Mouse (Mus musculus) kidney, postnatal 0 days (tissue): ENCODE results near the gene Cd6. TPM values are rescaled to one million over a fixed set of nuclear protein-coding genes. Genes with fewer than 3 reads are reported as not detected.

Source experiments
- ATAC-seq: fragments of 200-750 bp; cut with Nextera tagmentation; replicated peaks from 2 replicates; pipeline ENCODE4 v1.8.0; 2017; ENCODE audit warnings: low read depth, moderate number of reproducible peaks, moderate TSS enrichment, moderate library complexity; ENCODE audit not compliant: low FRiP score
- DNase-seq: peaks from one replicate; pipeline ENCODE4 v3.0.0-alpha.2; 2016; ENCODE audit warnings: low spot score
- H3K27ac ChIP-seq: fragments of 300-500 bp; sonication (generic); 2 replicates; pipeline ENCODE4 v1.5.1; 2014; ENCODE audit warnings: mild to moderate bottlenecking
- H3K27me3 ChIP-seq: fragments of 300-500 bp; sonication (generic); 2 replicates; pipeline ENCODE4 v1.6.1; 2014; ENCODE audit warnings: low read length, mixed read lengths; ENCODE audit not compliant: insufficient read depth
- H3K36me3 ChIP-seq: fragments of 300-500 bp; sonication (generic); 2 replicates; pipeline ENCODE4 v1.6.1; 2014; ENCODE audit warnings: low read length, mixed read lengths; ENCODE audit not compliant: insufficient read depth
- H3K4me1 ChIP-seq: fragments of 300-500 bp; sonication (generic); replicated peaks from 2 replicates; pipeline ENCODE4 v1.6.1; 2014; ENCODE audit warnings: antibody characterized with exemption, low read length, mixed read lengths; ENCODE audit not compliant: insufficient read depth
- H3K4me2 ChIP-seq: fragments of 300-500 bp; sonication (generic); 2 replicates; pipeline ENCODE4 v1.6.1; 2014; ENCODE audit warnings: mild to moderate bottlenecking, low read length, moderate library complexity, mixed read lengths
- H3K4me3 ChIP-seq: fragments of 300-500 bp; sonication (generic); replicated peaks from 2 replicates; pipeline ENCODE4 v1.5.1; 2014; ENCODE audit warnings: low read depth, low read length
- H3K9ac ChIP-seq: fragments of 300-500 bp; sonication (generic); 2 replicates; pipeline ENCODE4 v1.6.1; 2014; ENCODE audit warnings: low read depth, low read length
- H3K9me3 ChIP-seq: fragments of 300-500 bp; sonication (generic); replicated peaks from 2 replicates; pipeline ENCODE4 v1.6.1; 2016; ENCODE audit warnings: low read length, inconsistent platforms, mixed read lengths
- CTCF ChIP-seq: IDR thresholded peaks from 2 replicates; pipeline ENCODE4 v1.5.1; 2016; ENCODE audit warnings: antibody characterized with exemption, low read depth, mild to moderate bottlenecking, moderate library complexity
- WGBS: fragments of 180-500 bp; shearing (Covaris S2); extraction: QIAGEN DNeasy Blood & Tissue Kit; methylation state at CpG from one replicate; pipeline ENCODE4 v1.1.7; 2014; 5-methylcytosine and 5-hydroxymethylcytosine counted together
- polyA plus RNA-seq: library from polyadenylated mRNA; unstranded; fragments of >200 nt; fragmentation: Nextera tagmentation; extraction: Ambion mirVana; gene quantifications from 2 replicates; pipeline ENCODE4 v1.2.1, GENCODE M21; 2015

The Cd6 gene
- polyA plus RNA-seq, 1 experiment from 2014 or later = not detected

- DNase-seq (no peak), ATAC-seq (no peak)
- no peak overlapping the region for H3K9ac ChIP-seq
- no peaks in the 10 kb centered on the region for H3K4me1 ChIP-seq
- H3K27ac ChIP-seq = no peak overlapping the region
- 72% methylated on average over 10 of the region's 10 CpGs for WGBS
- no peak overlapping the region for H3K4me3 ChIP-seq
- no peaks in the 10 kb centered on the region for H3K36me3 ChIP-seq
- no peak for TF ChIP-seq CTCF
- H3K27me3 ChIP-seq = no peaks in the 10 kb centered on the region
- no peak overlapping the region for H3K4me2 ChIP-seq
- H3K9me3 ChIP-seq = no peaks in the 10 kb centered on the region
Measured at GRCm38 (mm10) chr19:10784796-10785459, 44.9 kb downstream of the Cd6 start.

- no peaks in the 10 kb centered on the region for H3K9me3 ChIP-seq
- 44% methylated on average over 3 of the region's 3 CpGs for WGBS
- H3K4me1 ChIP-seq = no peaks in the 10 kb centered on the region
- no peak overlapping the region for H3K4me3 ChIP-seq
- no peaks in the 10 kb centered on the region for H3K36me3 ChIP-seq
- ATAC-seq (no peak), DNase-seq (no peak)
- no peak overlapping the region for H3K4me2 ChIP-seq
- no peaks in the 10 kb centered on the region for H3K27me3 ChIP-seq
- H3K9ac ChIP-seq = no peak overlapping the region
- TF ChIP-seq CTCF = no peak
- H3K27ac ChIP-seq = no peak overlapping the region
Measured at GRCm38 (mm10) chr19:10784061-10784460, 45.8 kb downstream of the Cd6 start.

GRCm38 (mm10) chr19:10783168-10783567, 46.7 kb downstream of the Cd6 start:
- Histone ChIP-seq H3K36me3 (no peaks in the 10 kb centered on the region), H3K9ac (no peak overlapping the region), H3K4me3 (no peak overlapping the region), H3K4me1 (no peaks in the 10 kb centered on the region), H3K9me3 (no peaks in the 10 kb centered on the region), H3K27ac (no peak overlapping the region), H3K4me2 (no peak overlapping the region), H3K27me3 (no peaks in the 10 kb centered on the region)
- no peak for ATAC-seq
- no peak for TF ChIP-seq CTCF
- no peak for DNase-seq
- WGBS = 73% methylated on average over 4 of the region's 4 CpGs

GRCm38 (mm10) chr19:10781641-10782040, 48.2 kb downstream of the Cd6 start:
- Histone ChIP-seq H3K27ac (no peak overlapping the region), H3K4me1 (no peaks in the 10 kb centered on the region), H3K9me3 (no peaks in the 10 kb centered on the region), H3K9ac (no peak overlapping the region), H3K27me3 (no peaks in the 10 kb centered on the region), H3K4me3 (no peak overlapping the region), H3K36me3 (no peaks in the 10 kb centered on the region), H3K4me2 (no peak overlapping the region)
- DNase-seq (no peak), ATAC-seq (no peak)
- TF ChIP-seq CTCF = no peak
- 78% methylated on average over 4 of the region's 4 CpGs for WGBS

GRCm38 (mm10) chr19:10776906-10777305, 53.0 kb downstream of the Cd6 start:
- ATAC-seq (no peak), DNase-seq (no peak)
- Histone ChIP-seq H3K4me2 (no peak overlapping the region), H3K36me3 (no peaks in the 10 kb centered on the region), H3K4me3 (no peak overlapping the region), H3K9me3 (no peaks in the 10 kb centered on the region), H3K4me1 (no peaks in the 10 kb centered on the region), H3K27ac (no peak overlapping the region), H3K27me3 (no peaks in the 10 kb centered on the region), H3K9ac (no peak overlapping the region)
- 79% methylated on average over 4 of the region's 4 CpGs for WGBS
- no peak for TF ChIP-seq CTCF

- no peak for DNase-seq
- WGBS = 97% methylated on average over 6 of the region's 6 CpGs
- H3K9ac ChIP-seq = no peak overlapping the region
Measured at GRCm38 (mm10) chr19:10774141-10774540, 55.7 kb downstream of the Cd6 start.

GRCm38 (mm10) chr19:10773384-10773783, 56.5 kb downstream of the Cd6 start:
- no peak overlapping the region for H3K4me2 ChIP-seq
- H3K9me3 ChIP-seq = no peaks in the 10 kb centered on the region
- H3K27me3 ChIP-seq = no peaks in the 10 kb centered on the region
- no peaks in the 10 kb centered on the region for H3K36me3 ChIP-seq
- 70% methylated on average over 7 of the region's 7 CpGs for WGBS
- no peak overlapping the region for H3K27ac ChIP-seq
- H3K4me3 ChIP-seq = no peak overlapping the region
- H3K9ac ChIP-seq = no peak overlapping the region
- H3K4me1 ChIP-seq = no peaks in the 10 kb centered on the region
- no peak for ATAC-seq
- TF ChIP-seq CTCF = no peak
- no peak for DNase-seq

More at GRCm38 (mm10) chr19:10774141-10774540, 55.7 kb downstream of the Cd6 start:
- ATAC-seq = no peak
- Histone ChIP-seq H3K36me3 (no peaks in the 10 kb centered on the region), H3K9me3 (no peaks in the 10 kb centered on the region), H3K27ac (no peak overlapping the region), H3K27me3 (no peaks in the 10 kb centered on the region), H3K4me3 (no peak overlapping the region), H3K4me1 (no peaks in the 10 kb centered on the region), H3K4me2 (no peak overlapping the region)
- TF ChIP-seq CTCF = no peak
